Mouse (Mus musculus) thymus, adult 2 months (tissue): Measurements from ENCODE around the gene Mrpl45. TPM values are rescaled to one million over a fixed set of nuclear protein-coding genes. Genes with fewer than 3 reads are reported as not detected.
"Not testable (repeated sequence)": the region's sequence is repeated elsewhere in the genome, so short reads cannot be mapped to it uniquely, and the experiment has no call there.

Source experiments
- DNase-seq: peaks from one replicate; pipeline ENCODE4 v3.0.0; 2021
- H3K27ac ChIP-seq: fragments of 200-500 bp; 2 replicates; pipeline ENCODE4 v1.5.1; 2012; ENCODE audit warnings: low read length, control low read depth; ENCODE audit not compliant: control insufficient read depth, insufficient read depth
- H3K27me3 ChIP-seq: fragments of 200-500 bp; 2 replicates; pipeline ENCODE4 v1.6.1; 2012; ENCODE audit warnings: mild to moderate bottlenecking, low read length, moderate library complexity, mixed read lengths; ENCODE audit not compliant: control insufficient read depth, insufficient read depth
- H3K36me3 ChIP-seq: fragments of 200-500 bp; 2 replicates; pipeline ENCODE4 v1.6.1; 2012; ENCODE audit warnings: mild to moderate bottlenecking, low read length, moderate library complexity; ENCODE audit not compliant: control insufficient read depth, insufficient read depth
- H3K4me1 ChIP-seq: fragments of 200-500 bp; replicated peaks from 2 replicates; pipeline ENCODE4 v1.6.1; 2012; ENCODE audit warnings: low read length; ENCODE audit not compliant: control insufficient read depth, insufficient read depth
- H3K4me3 ChIP-seq: fragments of 200-500 bp; 2 replicates; pipeline ENCODE4 v1.5.1; 2012; ENCODE audit warnings: mild to moderate bottlenecking, low read length, control low read depth, moderate library complexity; ENCODE audit not compliant: control insufficient read depth, insufficient read depth
- CTCF ChIP-seq: fragments of 200-500 bp; IDR thresholded peaks from 2 replicates; pipeline ENCODE4 v1.5.1; 2012; ENCODE audit warnings: mild to moderate bottlenecking, control low read depth, low read length, moderate library complexity, borderline replicate concordance; ENCODE audit not compliant: control insufficient read depth, poor library complexity, insufficient read depth; ENCODE audit errors: extremely low read depth
- POLR2A ChIP-seq: fragments of 200-500 bp; IDR thresholded peaks from 2 replicates; pipeline ENCODE4 v1.6.1; 2012; ENCODE audit warnings: mild to moderate bottlenecking, low read length, control low read depth, moderate library complexity; ENCODE audit not compliant: control insufficient read depth, poor library complexity, insufficient read depth; ENCODE audit errors: extremely low read depth
- WGBS: fragments of 180-500 bp; shearing (Covaris S2); methylation state at CpG from one replicate; pipeline ENCODE4 v1.1.7; 2018; 5-methylcytosine and 5-hydroxymethylcytosine counted together
- polyA plus RNA-seq: library from polyadenylated mRNA; depleted of rRNA; stranded (reverse); fragments of >200 nt; gene quantifications from 2 replicates; pipeline ENCODE4 v1.2.3, GENCODE M21; 2012

The Mrpl45 gene
- polyA plus RNA-seq, 1 experiment, result 14.1 TPM

GRCm38 (mm10) chr11:97308806-97309450, 6.6 kb upstream of the Mrpl45 start:
- no peak for TF ChIP-seq CTCF
- TF ChIP-seq POLR2A, result no peak
- Histone ChIP-seq H3K27ac (no peak overlapping the region), H3K4me1 (peaks cover 9% of the 10 kb centered on the region), H3K4me3 (no peak overlapping the region), H3K27me3 (no peaks in the 10 kb centered on the region; the same call in 1 of the 2 replicates), H3K36me3 (no peaks in the 10 kb centered on the region)
- 14% methylated on average over 3 of the region's 3 CpGs for WGBS
- DNase-seq, result no peak

GRCm38 (mm10) chr11:97309451-97309836, 6.1 kb upstream of the Mrpl45 start:
- no peak overlapping the region for H3K27ac ChIP-seq
- 4% methylated on average over 9 of the region's 9 CpGs for WGBS
- peak; percentile 21 for DNase-seq
- no peak for TF ChIP-seq POLR2A
- no peak for TF ChIP-seq CTCF
- peak overlapping the region; percentile 22 for H3K4me3 ChIP-seq
- H3K36me3 ChIP-seq, result no peaks in the 10 kb centered on the region
- H3K27me3 ChIP-seq, result no peaks in the 10 kb centered on the region; the same call in 1 of the 2 replicates
- H3K4me1 ChIP-seq, result peaks cover 9% of the 10 kb centered on the region

GRCm38 (mm10) chr11:97309911-97310571, 5.5 kb upstream of the Mrpl45 start:
- no peak for TF ChIP-seq POLR2A
- TF ChIP-seq CTCF, result peak; percentile 69; the same call in 1 of the 2 replicates
- Histone ChIP-seq H3K4me1 (peaks cover 9% of the 10 kb centered on the region), H3K36me3 (no peaks in the 10 kb centered on the region), H3K27ac (no peak overlapping the region), H3K27me3 (no peaks in the 10 kb centered on the region; the same call in 1 of the 2 replicates), H3K4me3 (peak overlapping the region; percentile 22)
- WGBS, result under 1% methylated on average over 25 of the region's 25 CpGs
- peak; percentile 64 for DNase-seq

- no peak for TF ChIP-seq POLR2A
- no peak for TF ChIP-seq CTCF
- no peak for DNase-seq
- Histone ChIP-seq H3K27me3 (no peaks in the 10 kb centered on the region; the same call in 1 of the 2 replicates), H3K4me3 (no peak overlapping the region), H3K4me1 (peaks cover 9% of the 10 kb centered on the region), H3K36me3 (no peaks in the 10 kb centered on the region), H3K27ac (no peak overlapping the region)
- WGBS, result 15% methylated on average over 18 of the region's 18 CpGs
Measured at GRCm38 (mm10) chr11:97310895-97311631, 4.5 kb upstream of the Mrpl45 start.

GRCm38 (mm10) chr11:97312871-97313270, 2.6 kb upstream of the Mrpl45 start:
- WGBS, result 95% methylated on average over 1 of the region's 1 CpGs
- H3K27ac ChIP-seq, H3K36me3 ChIP-seq, H3K4me3 ChIP-seq, DNase-seq, H3K4me1 ChIP-seq, H3K27me3 ChIP-seq: not testable (repeated sequence)

GRCm38 (mm10) chr11:97314110-97314509, 1.4 kb upstream of the Mrpl45 start:
- WGBS, result 96% methylated on average over 3 of the region's 3 CpGs
- TF ChIP-seq POLR2A, result no peak
- TF ChIP-seq CTCF, result no peak
- no peaks in the 10 kb centered on the region; the same call in 1 of the 2 replicates for H3K27me3 ChIP-seq
- H3K4me1 ChIP-seq, result peaks cover 9% of the 10 kb centered on the region
- H3K27ac ChIP-seq, result no peak overlapping the region
- DNase-seq, result no peak
- H3K4me3 ChIP-seq, result no peak overlapping the region
- H3K36me3 ChIP-seq, result no peaks in the 10 kb centered on the region
